Mouse (Mus musculus): ENCODE measurements around the gene Tle2.

Gene Tle2

GRCm38 (mm10) chr10:81568381-81569191 lies 5.8 kb upstream of the Tle2 start:
- H3K27me3 ChIP-seq (ENCODE audit: insufficient read depth, low read length), result peaks cover 53% of the 10 kb centered on the region
- no peaks in the 10 kb centered on the region for H3K9me3 ChIP-seq (ENCODE audit: low read length)
- H3K4me3 ChIP-seq (replicated peaks; ENCODE audit: low read length), result no peak overlapping the region
- peaks cover 36% of the 10 kb centered on the region for H3K36me3 ChIP-seq (ENCODE audit: insufficient read depth, low read length)
- TF ChIP-seq CTCF (conservative IDR thresholded peaks at IDR 0.05; ENCODE audit: low read length) (no peak), NANOG (IDR thresholded peaks at IDR 0.05; ENCODE audit: borderline replicate concordance, low read length) (no peak), POU5F1 (IDR thresholded peaks at IDR 0.05; ENCODE audit: borderline replicate concordance, low read length) (no peak)
- H3K4me1 ChIP-seq (replicated peaks; ENCODE audit: low read depth, low read length), result peaks cover 83% of the 10 kb centered on the region

- peaks cover 83% of the 10 kb centered on the region for H3K4me1 ChIP-seq (replicated peaks; ENCODE audit: low read depth, low read length)
- TF ChIP-seq CTCF (conservative IDR thresholded peaks at IDR 0.05; ENCODE audit: low read length) (no peak), NANOG (IDR thresholded peaks at IDR 0.05; ENCODE audit: borderline replicate concordance, low read length) (no peak), POU5F1 (IDR thresholded peaks at IDR 0.05; ENCODE audit: borderline replicate concordance, low read length) (no peak)
- H3K9me3 ChIP-seq (ENCODE audit: low read length), result 0 out of 2 replicates have a peak, but pooled peaks cover 3% of the 10 kb centered on the region
- H3K36me3 ChIP-seq (ENCODE audit: insufficient read depth, low read length), result peaks cover 31% of the 10 kb centered on the region
- peaks cover 64% of the 10 kb centered on the region for H3K27me3 ChIP-seq (ENCODE audit: insufficient read depth, low read length)
- no peak overlapping the region for H3K4me3 ChIP-seq (replicated peaks; ENCODE audit: low read length)
Observed at GRCm38 (mm10) chr10:81569507-81570237, 4.7 kb upstream of the Tle2 start.

- peaks cover 70% of the 10 kb centered on the region for H3K27me3 ChIP-seq (ENCODE audit: insufficient read depth, low read length)
- H3K36me3 ChIP-seq (ENCODE audit: insufficient read depth, low read length), result peaks cover 25% of the 10 kb centered on the region
- H3K4me1 ChIP-seq (replicated peaks; ENCODE audit: low read depth, low read length), result peaks cover 80% of the 10 kb centered on the region
- peak overlapping the region; percentile 81 for H3K4me3 ChIP-seq (replicated peaks; ENCODE audit: low read length)
- no peak for TF ChIP-seq CTCF (conservative IDR thresholded peaks at IDR 0.05; ENCODE audit: low read length)
- no peak for TF ChIP-seq NANOG (IDR thresholded peaks at IDR 0.05; ENCODE audit: borderline replicate concordance, low read length)
- TF ChIP-seq POU5F1 (IDR thresholded peaks at IDR 0.05; ENCODE audit: borderline replicate concordance, low read length), result no peak
- 0 out of 2 replicates have a peak, but pooled peaks cover 3% of the 10 kb centered on the region for H3K9me3 ChIP-seq (ENCODE audit: low read length)
Observed at GRCm38 (mm10) chr10:81570238-81570800, 4.0 kb upstream of the Tle2 start.

- H3K4me1 ChIP-seq (replicated peaks; ENCODE audit: low read depth, low read length), result peaks cover 80% of the 10 kb centered on the region
- TF ChIP-seq CTCF (conservative IDR thresholded peaks at IDR 0.05; ENCODE audit: low read length) (no peak), POU5F1 (IDR thresholded peaks at IDR 0.05; ENCODE audit: borderline replicate concordance, low read length) (no peak)
- peaks cover 18% of the 10 kb centered on the region for H3K36me3 ChIP-seq (ENCODE audit: insufficient read depth, low read length)
- 0 out of 2 replicates have a peak, but pooled peaks cover 3% of the 10 kb centered on the region for H3K9me3 ChIP-seq (ENCODE audit: low read length)
- peak overlapping the region; percentile 81 for H3K4me3 ChIP-seq (replicated peaks; ENCODE audit: low read length)
- peaks cover 76% of the 10 kb centered on the region for H3K27me3 ChIP-seq (ENCODE audit: insufficient read depth, low read length)
Observed at GRCm38 (mm10) chr10:81570831-81571500, 3.4 kb upstream of the Tle2 start.

GRCm38 (mm10) chr10:81571501-81571876 lies 2.9 kb upstream of the Tle2 start:
- no peak for TF ChIP-seq CTCF (conservative IDR thresholded peaks at IDR 0.05; ENCODE audit: low read length)
- TF ChIP-seq POU5F1 (IDR thresholded peaks at IDR 0.05; ENCODE audit: borderline replicate concordance, low read length), result no peak
- TF ChIP-seq NANOG (IDR thresholded peaks at IDR 0.05; ENCODE audit: borderline replicate concordance, low read length), result no peak
- Histone ChIP-seq H3K4me3 (replicated peaks; ENCODE audit: low read length) (peak overlapping the region; percentile 81), H3K9me3 (ENCODE audit: low read length) (0 out of 2 replicates have a peak, but pooled peaks cover 3% of the 10 kb centered on the region), H3K36me3 (ENCODE audit: insufficient read depth, low read length) (peaks cover 13% of the 10 kb centered on the region), H3K4me1 (replicated peaks; ENCODE audit: low read depth, low read length) (peaks cover 81% of the 10 kb centered on the region), H3K27me3 (ENCODE audit: insufficient read depth, low read length) (peaks cover 82% of the 10 kb centered on the region)

- H3K9me3 ChIP-seq (ENCODE audit: low read length), result 0 out of 2 replicates have a peak, but pooled peaks cover 3% of the 10 kb centered on the region
- TF ChIP-seq POU5F1 (IDR thresholded peaks at IDR 0.05; ENCODE audit: borderline replicate concordance, low read length), result no peak
- no peak for TF ChIP-seq NANOG (IDR thresholded peaks at IDR 0.05; ENCODE audit: borderline replicate concordance, low read length)
- TF ChIP-seq CTCF (conservative IDR thresholded peaks at IDR 0.05; ENCODE audit: low read length), result no peak
- H3K4me3 ChIP-seq (replicated peaks; ENCODE audit: low read length), result peak overlapping the region; percentile 81
Observed at GRCm38 (mm10) chr10:81572133-81572671, 2.2 kb upstream of the Tle2 start.

GRCm38 (mm10) chr10:81572975-81573374 lies 1.4 kb upstream of the Tle2 start:
- H3K4me3 ChIP-seq (replicated peaks; ENCODE audit: low read length), result peak overlapping the region; percentile 81
- TF ChIP-seq POU5F1 (IDR thresholded peaks at IDR 0.05; ENCODE audit: borderline replicate concordance, low read length), result no peak
- no peak for TF ChIP-seq NANOG (IDR thresholded peaks at IDR 0.05; ENCODE audit: borderline replicate concordance, low read length)
- TF ChIP-seq CTCF (conservative IDR thresholded peaks at IDR 0.05; ENCODE audit: low read length), result no peak
- H3K36me3 ChIP-seq (ENCODE audit: insufficient read depth, low read length), result no peaks in the 10 kb centered on the region
- peaks cover 76% of the 10 kb centered on the region for H3K4me1 ChIP-seq (replicated peaks; ENCODE audit: low read depth, low read length)
- 0 out of 2 replicates have a peak, but pooled peaks cover 3% of the 10 kb centered on the region for H3K9me3 ChIP-seq (ENCODE audit: low read length)
- peaks cover 83% of the 10 kb centered on the region for H3K27me3 ChIP-seq (ENCODE audit: insufficient read depth, low read length)

More at GRCm38 (mm10) chr10:81572133-81572671, 2.2 kb upstream of the Tle2 start:
- Histone ChIP-seq H3K4me1 (replicated peaks; ENCODE audit: low read depth, low read length) (peaks cover 81% of the 10 kb centered on the region), H3K36me3 (ENCODE audit: insufficient read depth, low read length) (peaks cover 6% of the 10 kb centered on the region; the same call in 1 of the 2 replicates), H3K27me3 (ENCODE audit: insufficient read depth, low read length) (peaks cover 82% of the 10 kb centered on the region)

Data from E14TG2a.4 (cell line).